Mouse (Mus musculus) G1E (cell line): Measurements from ENCODE around the gene Olfr473. TPM values are rescaled to one million over a fixed set of nuclear protein-coding genes. Genes with fewer than 3 reads are reported as not detected.
"Not testable (repeated sequence)": the region's sequence is repeated elsewhere in the genome, so short reads cannot be mapped to it uniquely, and the experiment has no call there.

Experiments used
- ATAC-seq: 2 replicates; pipeline ENCODE4 v1.8.0; 2016; ENCODE audit warnings: mild to moderate bottlenecking; ENCODE audit not compliant: insufficient number of reproducible peaks, poor library complexity, low FRiP score, severe bottlenecking; ENCODE audit errors: extremely low read depth
- DNase-seq: peaks from one replicate; pipeline ENCODE4 v3.0.0; 2012; ENCODE audit warnings: low spot score
- H3K27me3 ChIP-seq: 2 replicates; pipeline ENCODE4 v1.6.1; 2012; ENCODE audit warnings: mild to moderate bottlenecking, low read length, inconsistent platforms; ENCODE audit not compliant: insufficient read depth
- H3K36me3 ChIP-seq: replicated peaks from 2 replicates; pipeline ENCODE3; 2012; ENCODE audit warnings: mild to moderate bottlenecking, inconsistent platforms
- H3K4me1 ChIP-seq: 2 replicates; pipeline ENCODE4 v1.6.1; 2012; ENCODE audit warnings: low read depth, low read length, inconsistent platforms, mixed read lengths; ENCODE audit not compliant: insufficient read depth
- H3K4me3 ChIP-seq: 2 replicates; pipeline ENCODE4 v1.5.1; 2012; ENCODE audit warnings: low read depth, mild to moderate bottlenecking, inconsistent platforms, low read length, moderate library complexity, mixed read lengths
- H3K9me3 ChIP-seq: replicated peaks from 2 replicates; pipeline ENCODE4 v1.6.1; 2012; ENCODE audit warnings: inconsistent platforms
- CTCF ChIP-seq: IDR thresholded peaks from 2 replicates; pipeline ENCODE4 v1.5.1; 2012; ENCODE audit warnings: low read depth, low read length, inconsistent platforms, mixed read lengths
- GATA1 ChIP-seq: IDR thresholded peaks from 2 replicates; pipeline ENCODE4 v1.6.1; 2012; ENCODE audit warnings: borderline replicate concordance, low read length, inconsistent platforms, mixed read lengths
- GATA2 ChIP-seq: IDR thresholded peaks from 2 replicates; pipeline ENCODE4 v1.6.1; 2012; ENCODE audit warnings: low read depth, low read length, inconsistent platforms, borderline replicate concordance
- POLR2AphosphoS5 ChIP-seq: IDR thresholded peaks from 2 replicates; pipeline ENCODE4 v1.6.1; 2012; ENCODE audit warnings: low read depth, low read length, inconsistent platforms; ENCODE audit not compliant: insufficient replicate concordance
- TAL1 ChIP-seq: conservative IDR thresholded peaks from 2 replicates; pipeline ENCODE4 v1.6.1; 2012; ENCODE audit warnings: low read depth, low read length, inconsistent platforms, mixed read lengths
- polyA plus RNA-seq: library from polyadenylated mRNA; stranded (reverse); fragments of >175 nt; gene quantifications from 2 replicates; pipeline ENCODE4 v1.2.3, GENCODE M21; 2012
- total RNA-seq, 2 experiments: library from RNA; stranded (forward) in 1 of 2; stranded (reverse) in 1 of 2; fragments of 200-1000 nt in 1 of 2; fragments of >200 nt in 1 of 2; fragmentation: Nextera tagmentation in 1 of 2; gene quantifications; 2 replicates each; pipeline ENCODE4 v1.2.3; 2014 to 2017

The Olfr473 gene
- total RNA-seq (2014; fragmentation: Nextera tagmentation) (not detected in 2 replicates), total RNA-seq (2017) (0.27 TPM in 1 of 2 replicates, not detected in the other), polyA plus RNA-seq (not detected in 2 replicates)

DNA sequence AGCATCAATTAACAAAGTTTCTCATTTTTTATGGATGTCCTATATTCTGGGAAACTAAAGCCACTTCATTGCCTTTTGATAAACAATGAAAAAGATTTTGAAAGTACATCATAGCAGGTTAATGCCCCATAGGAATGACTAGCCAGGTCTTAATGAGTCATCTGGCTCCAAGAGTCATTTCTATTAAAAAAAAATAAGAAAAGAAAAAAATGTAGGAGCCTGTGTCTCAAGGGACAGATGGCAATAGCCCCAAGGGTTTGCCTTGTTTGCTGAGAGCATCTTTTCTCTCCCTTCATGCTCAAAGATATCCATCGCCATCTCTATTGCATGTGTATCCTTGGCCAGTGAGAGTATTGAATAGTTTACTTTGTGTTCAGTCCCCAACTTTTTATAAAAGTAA, at the start of gene Olfr473:
Olfr473 (plus strand) TSS at position 301 of the 400 bp plus-strand sequence.
- H3K9me3 ChIP-seq, result peaks cover 2% of the 10 kb centered on the region; the same call in 1 of the 2 replicates

DNA sequence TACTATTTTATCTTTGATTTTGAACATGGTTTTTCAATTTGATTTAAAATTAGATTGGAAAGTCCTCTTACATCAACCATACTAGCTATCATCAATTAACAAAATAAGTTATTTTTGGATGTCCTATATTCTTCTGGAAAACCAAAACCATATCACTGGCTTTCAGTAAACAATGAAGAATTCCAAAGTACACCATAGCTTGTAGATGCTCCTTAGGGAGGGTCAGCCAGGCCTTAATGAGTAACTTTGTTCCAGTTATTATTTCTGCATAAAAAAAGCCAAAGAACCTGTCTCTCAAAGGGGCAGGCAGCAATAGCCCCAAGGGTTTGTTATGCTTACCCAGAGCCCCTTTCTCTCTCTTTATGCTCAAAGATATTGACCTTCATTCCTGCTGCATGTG, 32.6 kb upstream of the Olfr473 start, which contains the start of gene Olfr472:
Olfr472 (plus strand) TSS at position 301 of the 400 bp plus-strand sequence.
- no peaks in the 10 kb centered on the region for H3K36me3 ChIP-seq
- no peak within 1 kb of the TSS for H3K4me3 ChIP-seq
- no peak for TF ChIP-seq TAL1
- no peak for TF ChIP-seq GATA1
- no peak for TF ChIP-seq CTCF
- no peak for TF ChIP-seq GATA2
- no peak for TF ChIP-seq POLR2AphosphoS5
- no peak for DNase-seq
- peaks cover 2% of the 10 kb centered on the region; the same call in 1 of the 2 replicates for H3K9me3 ChIP-seq
- no peak for ATAC-seq
- no peaks in the 10 kb centered on the region for H3K4me1 ChIP-seq
- H3K27me3 ChIP-seq, result no peaks in the 10 kb centered on the region

More for the DNA sequence above, at the start of gene Olfr473:
- H3K27me3 ChIP-seq, result no peaks in the 10 kb centered on the region
- no peak for DNase-seq
- ATAC-seq, result no peak
- no peak within 1 kb of the TSS for H3K4me3 ChIP-seq
- TF ChIP-seq POLR2AphosphoS5, result no peak
- H3K4me1 ChIP-seq, result no peaks in the 10 kb centered on the region
- H3K36me3 ChIP-seq, result no peaks in the 10 kb centered on the region

- not testable (repeated sequence) for H3K4me1 ChIP-seq, H3K36me3 ChIP-seq, H3K27me3 ChIP-seq, DNase-seq, ATAC-seq, H3K4me3 ChIP-seq
- peaks cover 10% of the 10 kb centered on the region for H3K9me3 ChIP-seq
Measured at GRCm38 (mm10) chr7:107952539-107952938, 22.3 kb downstream of the Olfr473 start.

- H3K4me1 ChIP-seq, result no peaks in the 10 kb centered on the region
- no peaks in the 10 kb centered on the region for H3K27me3 ChIP-seq
- peaks cover 10% of the 10 kb centered on the region for H3K9me3 ChIP-seq
- no peak within 1 kb of the TSS for H3K4me3 ChIP-seq
- DNase-seq (no peak), ATAC-seq (no peak)
- TF ChIP-seq POLR2AphosphoS5 (no peak), TAL1 (no peak), GATA1 (no peak), GATA2 (no peak), CTCF (no peak)
- H3K36me3 ChIP-seq, result no peaks in the 10 kb centered on the region
Measured at GRCm38 (mm10) chr7:107954343-107954742, 24.1 kb downstream of the Olfr473 start, which contains the start of gene Olfr474. Gene Olfr474, plus strand, starts transcription at chr7:107954643.

- ATAC-seq, result no peak
Measured at GRCm38 (mm10) chr7:107964503-107964902, 34.3 kb downstream of the Olfr473 start, which contains the start of gene Olfr476. Gene Olfr476, plus strand, starts transcription at chr7:107964803.

More at GRCm38 (mm10) chr7:107964503-107964902, 34.3 kb downstream of the Olfr473 start, which contains the start of gene Olfr476:
- Histone ChIP-seq H3K36me3 (no peaks in the 10 kb centered on the region), H3K9me3 (no peaks in the 10 kb centered on the region), H3K27me3 (no peaks in the 10 kb centered on the region), H3K4me1 (no peaks in the 10 kb centered on the region), H3K4me3 (no peak within 1 kb of the TSS)
- no peak for TF ChIP-seq GATA2
- TF ChIP-seq GATA1, result no peak
- TF ChIP-seq POLR2AphosphoS5, result no peak
- TF ChIP-seq CTCF, result no peak
- no peak for TF ChIP-seq TAL1
- DNase-seq, result no peak

Other genes starting within 250 kb of the Olfr473 start
- not detected in 2 replicates for gene Cyb5r2, start 172.4 kb upstream of the Olfr473 start, total RNA-seq (2014; fragmentation: Nextera tagmentation)
- not detected in 2 replicates for gene Cyb5r2, start 172.4 kb upstream of the Olfr473 start, total RNA-seq (2017)
- not detected in 2 replicates for gene Cyb5r2, start 172.4 kb upstream of the Olfr473 start, polyA plus RNA-seq
- gene Ovch2, start 129.2 kb upstream of the Olfr473 start, total RNA-seq (2014; fragmentation: Nextera tagmentation), result not detected in 2 replicates
- not detected in 2 replicates for gene Ovch2, start 129.2 kb upstream of the Olfr473 start, total RNA-seq (2017)
- not detected in 2 replicates for gene Ovch2, start 129.2 kb upstream of the Olfr473 start, polyA plus RNA-seq
- not detected in 2 replicates for gene Olfr467, start 118.2 kb upstream of the Olfr473 start, total RNA-seq (2014; fragmentation: Nextera tagmentation)
- 0.12 TPM in 1 of 2 replicates, not detected in the other for gene Olfr467, start 118.2 kb upstream of the Olfr473 start, total RNA-seq (2017)
- not detected in 2 replicates for gene Olfr467, start 118.2 kb upstream of the Olfr473 start, polyA plus RNA-seq
- not detected in 2 replicates for gene Olfr469, start 104.9 kb upstream of the Olfr473 start, total RNA-seq (2014; fragmentation: Nextera tagmentation)
- 0.12 and 0.27 TPM in 2 replicates for gene Olfr469, start 104.9 kb upstream of the Olfr473 start, total RNA-seq (2017)
- gene Olfr469, start 104.9 kb upstream of the Olfr473 start, polyA plus RNA-seq, result not detected in 2 replicates
- gene Olfr470, start 83.0 kb upstream of the Olfr473 start, total RNA-seq (2014; fragmentation: Nextera tagmentation), result not detected in 2 replicates
- gene Olfr470, start 83.0 kb upstream of the Olfr473 start, total RNA-seq (2017), result 0.27 TPM in 1 of 2 replicates, not detected in the other
- gene Olfr470, start 83.0 kb upstream of the Olfr473 start, polyA plus RNA-seq, result not detected in 2 replicates
- gene Olfr472, start 32.5 kb upstream of the Olfr473 start, total RNA-seq (2014; fragmentation: Nextera tagmentation), result 0.19 TPM in 1 of 2 replicates, not detected in the other
- gene Olfr472, start 32.5 kb upstream of the Olfr473 start, total RNA-seq (2017), result 0.16 and 0.17 TPM in 2 replicates
- gene Olfr472, start 32.5 kb upstream of the Olfr473 start, polyA plus RNA-seq, result not detected in 2 replicates
- gene Olfr474, start 24.2 kb downstream of the Olfr473 start, total RNA-seq (2014; fragmentation: Nextera tagmentation), result not detected in 2 replicates
- 0.27 TPM in 1 of 2 replicates, not detected in the other for gene Olfr474, start 24.2 kb downstream of the Olfr473 start, total RNA-seq (2017)
- not detected in 2 replicates for gene Olfr474, start 24.2 kb downstream of the Olfr473 start, polyA plus RNA-seq
- not detected in 2 replicates for gene Olfr476, start 34.4 kb downstream of the Olfr473 start, total RNA-seq (2014; fragmentation: Nextera tagmentation)
- 0.05 TPM in 1 of 2 replicates, not detected in the other for gene Olfr476, start 34.4 kb downstream of the Olfr473 start, total RNA-seq (2017)
- not detected in 2 replicates for gene Olfr476, start 34.4 kb downstream of the Olfr473 start, polyA plus RNA-seq
- gene Olfr477, start 56.2 kb downstream of the Olfr473 start, total RNA-seq (2014; fragmentation: Nextera tagmentation), result 0.45 TPM in 1 of 2 replicates, not detected in the other
- 0.11 TPM in 1 of 2 replicates, not detected in the other for gene Olfr477, start 56.2 kb downstream of the Olfr473 start, total RNA-seq (2017)
- gene Olfr477, start 56.2 kb downstream of the Olfr473 start, polyA plus RNA-seq, result not detected in 2 replicates
- gene Olfr478, start 103.5 kb downstream of the Olfr473 start, total RNA-seq (2014; fragmentation: Nextera tagmentation), result not detected in 2 replicates
- 0.12 TPM in 1 of 2 replicates, not detected in the other for gene Olfr478, start 103.5 kb downstream of the Olfr473 start, total RNA-seq (2017)
- gene Olfr478, start 103.5 kb downstream of the Olfr473 start, polyA plus RNA-seq, result not detected in 2 replicates
- gene Olfr479, start 120.2 kb downstream of the Olfr473 start, total RNA-seq (2014; fragmentation: Nextera tagmentation), result not detected in 2 replicates
- 0.17 and 0.55 TPM in 2 replicates for gene Olfr479, start 120.2 kb downstream of the Olfr473 start, total RNA-seq (2017)
- not detected in 2 replicates for gene Olfr479, start 120.2 kb downstream of the Olfr473 start, polyA plus RNA-seq
- not detected in 2 replicates for gene Olfr480, start 136.9 kb downstream of the Olfr473 start, total RNA-seq (2014; fragmentation: Nextera tagmentation)
- not detected in 2 replicates for gene Olfr480, start 136.9 kb downstream of the Olfr473 start, total RNA-seq (2017)
- gene Olfr480, start 136.9 kb downstream of the Olfr473 start, polyA plus RNA-seq, result not detected in 2 replicates
- not detected in 2 replicates for gene Olfr481, start 149.4 kb downstream of the Olfr473 start, total RNA-seq (2014; fragmentation: Nextera tagmentation)
- 0.23 and 0.76 TPM in 2 replicates for gene Olfr481, start 149.4 kb downstream of the Olfr473 start, total RNA-seq (2017)
- gene Olfr481, start 149.4 kb downstream of the Olfr473 start, polyA plus RNA-seq, result not detected in 2 replicates
- not detected in 2 replicates for gene Olfr482, start 167.1 kb downstream of the Olfr473 start, total RNA-seq (2014; fragmentation: Nextera tagmentation)
- gene Olfr482, start 167.1 kb downstream of the Olfr473 start, total RNA-seq (2017), result 0.17 and 0.22 TPM in 2 replicates
- gene Olfr482, start 167.1 kb downstream of the Olfr473 start, polyA plus RNA-seq, result not detected in 2 replicates
- gene Olfr483, start 170.4 kb downstream of the Olfr473 start, total RNA-seq (2014; fragmentation: Nextera tagmentation), result not detected in 2 replicates
- gene Olfr483, start 170.4 kb downstream of the Olfr473 start, total RNA-seq (2017), result not detected in 2 replicates
- not detected in 2 replicates for gene Olfr483, start 170.4 kb downstream of the Olfr473 start, polyA plus RNA-seq
- not detected in 2 replicates for gene Olfr484, start 197.0 kb downstream of the Olfr473 start, total RNA-seq (2014; fragmentation: Nextera tagmentation)
- gene Olfr484, start 197.0 kb downstream of the Olfr473 start, total RNA-seq (2017), result 0.11 and 0.17 TPM in 2 replicates
- gene Olfr484, start 197.0 kb downstream of the Olfr473 start, polyA plus RNA-seq, result not detected in 2 replicates
- not detected in 2 replicates for gene Olfr485, start 229.4 kb downstream of the Olfr473 start, total RNA-seq (2014; fragmentation: Nextera tagmentation)
- not detected in 2 replicates for gene Olfr485, start 229.4 kb downstream of the Olfr473 start, total RNA-seq (2017)
- not detected in 2 replicates for gene Olfr485, start 229.4 kb downstream of the Olfr473 start, polyA plus RNA-seq
- not detected in 2 replicates for gene Olfr486, start 242.3 kb downstream of the Olfr473 start, total RNA-seq (2014; fragmentation: Nextera tagmentation)
- gene Olfr486, start 242.3 kb downstream of the Olfr473 start, total RNA-seq (2017), result not detected in 2 replicates
- gene Olfr486, start 242.3 kb downstream of the Olfr473 start, polyA plus RNA-seq, result not detected in 2 replicates